Mouse (Mus musculus): ENCODE data around the gene Scn1b.

Gene Scn1b

DNA sequence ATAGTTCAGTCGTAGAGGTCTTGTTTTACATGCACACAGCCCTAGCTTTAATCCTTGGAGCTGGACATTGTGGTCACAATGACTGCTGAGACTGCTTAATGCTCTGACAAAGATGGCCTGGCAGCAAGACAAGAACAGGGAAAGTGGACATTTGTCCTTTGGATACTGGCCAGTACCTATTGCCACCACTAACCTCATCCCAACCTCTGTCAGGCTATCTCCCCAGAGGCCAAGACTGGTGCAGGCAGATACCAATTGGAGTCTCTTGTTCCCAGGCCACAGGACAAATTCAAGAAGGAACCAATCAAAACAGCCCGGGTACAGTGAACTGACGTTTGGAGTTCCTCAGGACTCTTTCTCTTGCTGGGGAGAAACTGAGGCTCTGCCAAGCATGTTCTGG is 38.6 kb downstream of the Scn1b start:
- intact Hi-C loops (cut with DNase I), result no loop called here

DNA sequence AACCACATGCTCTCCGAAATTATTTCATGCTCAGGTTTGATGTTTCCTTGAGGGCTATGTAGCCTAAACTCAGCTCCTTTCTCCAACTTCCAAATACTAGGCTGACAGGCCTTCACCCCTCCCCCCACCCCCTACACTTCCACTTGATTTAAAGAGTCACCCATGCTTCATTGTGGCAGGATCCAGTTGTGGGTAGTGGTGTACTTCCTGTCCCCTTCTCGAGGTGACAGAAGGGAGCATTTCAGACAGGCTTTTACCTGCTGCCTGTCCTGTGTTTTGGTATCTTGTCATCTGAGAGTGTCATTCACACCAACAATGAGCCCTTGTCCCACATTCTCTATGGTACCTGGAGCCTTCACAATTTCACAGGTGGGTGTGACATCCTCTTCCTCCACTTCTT is 39.5 kb downstream of the Scn1b start:
- intact Hi-C loops (cut with DNase I), result no loop called here

DNA sequence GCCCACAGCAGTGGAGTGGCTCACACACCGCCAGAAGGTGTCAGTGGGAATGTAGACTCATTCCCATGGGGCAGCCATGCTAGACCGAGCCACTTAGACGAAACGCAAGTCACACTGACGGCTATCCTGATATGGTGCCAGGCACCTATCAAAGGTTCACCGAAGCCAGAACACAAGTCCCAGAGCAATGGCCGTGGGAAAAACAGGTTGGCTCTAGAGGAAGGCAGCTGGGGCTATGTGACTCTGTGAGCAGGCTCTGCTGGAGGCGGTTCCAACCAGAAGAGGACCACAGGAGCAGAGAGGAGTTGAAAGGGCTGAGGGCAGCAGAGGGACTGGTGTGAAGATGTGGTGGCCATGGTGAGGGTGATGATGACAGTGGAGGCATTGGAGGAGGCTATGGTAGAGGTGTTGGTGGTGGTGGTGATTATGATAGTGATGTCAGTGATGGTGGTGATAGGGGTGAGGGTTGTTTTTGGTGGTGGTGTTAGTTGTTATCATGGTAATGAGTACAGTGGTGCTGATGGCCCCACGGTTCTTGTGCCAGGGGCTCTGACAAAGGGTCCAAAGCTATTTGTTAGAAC is 40.5 kb downstream of the Scn1b start:
- intact Hi-C loops (cut with DNase I), result no loop called here

DNA sequence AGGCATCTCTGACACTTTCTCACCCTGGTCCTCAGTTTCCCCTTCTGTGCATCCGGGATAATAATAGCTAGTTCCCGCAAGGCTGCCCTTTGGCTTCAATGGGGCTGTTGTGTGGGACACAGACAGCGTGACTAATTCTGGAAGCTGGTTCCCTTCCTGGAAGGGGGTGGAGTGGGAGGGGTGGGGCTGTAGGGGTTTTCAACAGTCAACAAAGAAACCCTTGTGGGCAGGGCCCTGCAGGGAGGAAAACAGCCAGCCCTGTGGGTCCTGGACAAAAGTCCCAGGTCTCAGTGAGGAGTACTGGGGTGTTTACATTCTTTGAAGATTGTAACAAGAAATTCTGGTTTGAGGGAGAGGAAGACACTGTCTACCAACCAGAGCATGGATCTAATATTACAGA is 41.6 kb downstream of the Scn1b start:
- intact Hi-C loops (cut with DNase I), result no loop called here

DNA sequence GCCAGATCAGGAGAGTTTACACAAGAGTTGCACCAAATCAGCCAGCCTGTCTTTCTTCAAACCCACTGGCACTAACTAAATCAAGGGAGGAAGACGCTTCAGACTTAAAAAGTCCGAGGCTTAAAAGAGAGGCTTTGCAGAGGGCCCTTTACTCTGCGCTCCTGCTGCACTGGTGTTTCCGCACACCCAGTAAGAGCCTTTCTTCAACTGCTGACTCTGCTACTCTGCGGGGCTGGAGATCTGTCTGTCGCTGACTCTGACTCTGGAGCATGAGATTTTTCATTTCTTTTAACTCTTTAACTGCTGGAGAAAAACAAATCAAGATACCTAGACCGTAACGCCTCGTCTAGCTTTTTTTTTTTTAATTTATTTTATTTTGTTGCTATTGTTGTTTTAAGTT is 42.7 kb downstream of the Scn1b start:
- intact Hi-C loops (cut with DNase I), result no loop called here

DNA sequence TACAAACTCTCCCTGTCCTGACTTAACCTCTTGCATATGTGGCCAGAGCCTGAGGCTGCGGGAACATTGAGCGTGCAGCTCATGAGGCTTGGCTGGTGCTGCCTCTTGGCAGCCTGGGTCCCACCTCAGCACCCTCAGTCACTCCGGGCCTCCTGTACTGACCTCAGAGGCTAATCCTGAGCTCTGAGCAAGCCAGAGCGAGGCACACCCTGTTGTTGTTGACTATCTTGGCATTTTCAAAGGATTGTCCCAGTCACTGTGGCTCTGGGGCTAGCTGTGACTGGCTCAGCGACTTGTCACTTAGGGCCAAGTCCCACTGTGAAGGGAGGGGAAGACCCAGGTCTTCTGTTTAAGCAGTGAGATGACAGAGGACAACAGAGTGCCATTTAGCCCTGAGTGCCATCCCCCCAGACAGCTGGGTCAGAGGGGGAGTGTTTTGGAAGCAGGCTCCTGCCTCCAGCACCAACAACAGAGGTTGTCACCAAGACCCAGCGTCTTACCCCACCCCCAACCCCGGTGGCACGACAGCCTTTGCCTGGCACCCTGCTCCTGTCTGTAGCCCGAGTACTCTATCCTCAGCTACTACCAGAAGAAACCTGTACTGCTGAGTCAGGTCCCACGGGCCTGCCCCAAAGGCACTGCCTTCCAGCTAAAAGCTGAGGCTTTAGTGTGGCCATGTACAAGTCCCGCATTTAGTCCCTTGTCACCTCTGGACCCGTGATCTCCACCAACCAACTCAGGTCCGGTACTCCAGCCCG is 43.8 kb downstream of the Scn1b start:
- intact Hi-C loops (cut with DNase I), result no loop called here

DNA sequence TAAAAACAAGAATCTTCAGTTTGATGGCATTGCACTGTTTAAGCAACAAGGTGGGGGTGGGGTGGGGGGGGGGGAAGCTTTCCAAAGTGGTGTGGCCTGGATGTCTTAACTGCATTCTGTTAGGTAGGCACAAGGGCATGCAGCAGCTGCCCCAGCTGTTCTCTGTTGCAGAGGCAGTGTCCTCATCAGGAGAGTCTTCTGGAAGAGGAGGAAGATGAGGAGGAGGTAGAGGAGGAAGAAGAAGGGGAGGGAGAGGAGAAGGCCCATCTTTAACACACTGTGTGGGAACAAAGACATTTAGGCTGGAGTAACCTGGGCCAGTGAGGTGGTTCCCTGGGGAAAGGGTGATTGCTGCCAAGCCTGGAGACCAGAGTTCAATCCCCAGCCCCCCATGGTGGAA is 44.7 kb downstream of the Scn1b start:
- intact Hi-C loops (cut with DNase I), result no loop called here

DNA sequence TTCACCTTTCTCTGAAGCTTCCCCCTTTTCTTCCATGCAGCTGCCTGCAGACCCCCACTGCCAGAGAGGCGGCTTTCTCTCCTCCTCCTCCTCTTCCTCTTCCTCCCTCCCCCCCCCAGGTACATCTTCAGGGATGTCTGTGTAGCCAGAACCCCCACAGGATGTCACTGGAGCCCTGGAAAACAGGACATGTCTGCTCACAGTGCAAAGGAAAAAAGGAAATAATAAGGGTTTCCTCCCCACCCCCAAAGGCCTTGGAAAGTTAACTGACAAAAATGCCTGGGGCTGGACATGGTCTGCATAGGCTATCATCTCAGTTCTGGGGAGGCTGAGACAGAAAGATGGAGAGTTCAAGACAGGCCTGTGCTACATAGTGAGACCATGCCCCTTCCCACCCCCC is 45.7 kb downstream of the Scn1b start:
- intact Hi-C loops (cut with DNase I), result no loop called here

DNA sequence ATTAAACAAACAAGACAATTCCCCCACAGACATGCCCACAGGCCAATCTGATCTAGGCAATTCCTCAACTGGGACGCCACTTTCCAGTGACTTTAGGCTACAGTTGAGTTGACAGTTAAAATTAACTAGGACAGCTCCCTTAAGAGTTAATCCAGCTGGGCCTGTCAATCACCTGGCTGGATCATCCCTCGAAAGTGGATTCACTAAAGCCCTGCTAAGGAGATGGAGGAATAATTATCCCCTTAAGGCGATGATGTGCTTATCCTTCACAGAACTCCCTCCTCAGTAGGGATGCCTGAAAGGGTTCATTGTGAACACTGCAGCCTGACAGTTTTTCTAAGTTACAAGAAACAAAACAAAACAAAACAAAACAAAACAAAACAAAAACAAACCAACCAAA is 46.2 kb downstream of the Scn1b start:
- intact Hi-C loops (cut with DNase I), result no loop called here

DNA sequence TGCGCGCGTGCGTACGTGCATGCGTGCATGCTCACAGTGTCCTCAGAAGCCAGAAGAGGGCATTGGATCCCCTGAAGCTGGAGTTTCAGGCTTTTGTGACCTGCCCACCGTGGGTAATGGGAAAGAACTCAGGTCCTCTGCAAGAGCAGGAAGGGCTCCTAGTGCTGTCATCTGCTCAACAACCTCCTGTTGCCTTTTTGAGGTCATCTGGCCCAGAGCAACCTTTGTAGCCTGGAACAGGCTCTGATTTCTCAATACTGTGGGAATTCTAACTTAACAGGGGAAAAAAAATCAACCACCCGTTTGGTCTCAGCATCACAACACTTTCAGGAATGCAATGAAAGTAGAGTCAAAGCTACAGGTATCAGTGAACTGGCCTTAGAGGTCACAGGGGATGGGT is 47.1 kb downstream of the Scn1b start:
- intact Hi-C loops (cut with DNase I), result loop anchor here (10.0 kb wide), 1 partner anchor 205 kb away; no protein-coding TSS in a partner anchor

DNA sequence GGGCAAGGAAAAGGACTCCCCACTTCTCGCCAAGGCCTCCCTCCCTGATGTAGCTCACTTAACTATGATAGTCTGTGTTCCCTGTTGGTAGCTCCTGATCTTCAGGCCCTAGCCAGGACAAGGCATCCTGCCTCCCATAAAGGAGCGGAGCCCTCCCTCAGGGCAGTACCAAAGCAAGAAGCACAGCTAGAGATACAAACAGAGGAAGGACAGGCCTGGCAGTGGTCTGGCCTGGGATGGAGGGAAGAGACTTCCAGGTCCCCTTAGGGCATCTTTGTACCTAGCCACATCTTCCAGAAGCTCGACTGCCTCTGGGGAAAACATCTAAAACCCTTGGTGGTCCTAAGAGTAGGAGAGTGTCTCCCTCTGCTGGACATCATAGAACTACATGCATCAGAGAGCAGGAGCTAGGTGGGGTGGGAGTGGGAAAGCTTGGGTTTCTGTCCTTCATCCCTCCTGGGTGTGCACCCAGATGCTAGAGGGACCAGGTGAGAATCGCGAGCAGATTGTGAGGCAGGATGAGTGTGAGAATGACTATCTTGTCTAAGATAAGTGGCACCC is 48.8 kb downstream of the Scn1b start:
- intact Hi-C loops (cut with DNase I), result loop anchor here (10.0 kb wide), 1 partner anchor 203 kb away; no protein-coding TSS in a partner anchor

DNA sequence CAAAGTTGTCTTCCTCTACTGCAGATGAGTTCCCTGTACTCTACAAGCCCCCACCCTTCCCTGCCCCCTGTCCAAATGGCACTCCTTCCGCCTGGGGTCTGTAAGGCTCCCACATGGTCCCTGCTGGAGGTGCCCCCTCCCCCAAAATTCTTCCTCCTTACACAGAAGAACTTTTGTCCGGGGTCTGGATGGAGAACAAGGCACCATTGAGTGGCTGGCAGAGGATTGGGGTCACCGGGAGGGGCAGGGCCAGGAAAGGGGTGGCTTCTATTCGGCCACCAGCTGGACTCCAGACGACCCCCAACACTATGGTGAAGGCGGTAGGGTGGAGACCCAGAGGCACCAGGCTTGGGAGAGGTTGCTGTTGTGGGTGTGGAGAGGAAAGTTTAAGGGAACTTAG is 49.3 kb downstream of the Scn1b start:
- intact Hi-C loops (cut with DNase I), result loop anchor here (10.0 kb wide), 1 partner anchor 203 kb away; no protein-coding TSS in a partner anchor

DNA sequence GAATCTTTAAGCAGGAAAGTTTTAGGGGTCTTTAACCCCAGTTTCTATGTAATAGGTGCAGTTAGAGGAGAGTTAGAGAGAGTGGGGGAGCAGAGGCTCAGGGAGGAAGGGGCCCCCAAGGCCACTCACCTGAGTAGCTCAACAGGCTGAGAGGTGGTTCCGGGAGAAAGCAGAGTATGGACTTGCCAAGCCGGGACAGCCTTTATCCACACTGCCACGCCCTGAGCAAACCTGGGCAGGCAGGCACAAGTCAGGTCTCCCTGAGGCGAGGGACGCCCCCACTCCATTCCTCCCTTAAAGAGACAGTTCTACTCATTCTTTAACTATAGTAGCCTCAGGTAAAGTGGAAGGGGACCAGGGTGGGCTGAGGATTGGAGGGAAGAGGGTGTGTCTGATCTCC is 50.3 kb downstream of the Scn1b start, which contains the start of gene Fxyd3:
Fxyd3 (minus strand) TSS at position 213 of the 400 bp plus-strand sequence.
- intact Hi-C loops (cut with DNase I), result loop anchor here (10.0 kb wide), 1 partner anchor 202 kb away; no protein-coding TSS in a partner anchor

DNA sequence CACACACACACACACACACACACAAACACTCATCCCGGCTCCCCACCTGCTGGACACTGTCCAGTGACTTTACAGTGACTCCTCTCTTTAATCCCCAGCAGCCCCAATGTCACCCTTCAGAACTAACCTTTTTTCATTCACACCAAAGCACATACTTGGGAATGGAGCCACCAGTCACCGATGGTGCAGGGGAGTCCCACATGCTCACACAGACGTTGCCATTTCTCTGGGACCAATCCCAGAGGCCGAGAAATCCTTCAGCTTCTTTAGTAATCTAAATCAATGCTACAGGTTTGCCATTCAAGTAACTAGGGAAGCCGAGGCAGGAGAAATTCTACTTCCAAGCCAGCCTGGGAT is 52.1 kb downstream of the Scn1b start:
- intact Hi-C loops (cut with DNase I), result loop anchor here (10.0 kb wide), 1 partner anchor 200 kb away; no protein-coding TSS in a partner anchor

DNA sequence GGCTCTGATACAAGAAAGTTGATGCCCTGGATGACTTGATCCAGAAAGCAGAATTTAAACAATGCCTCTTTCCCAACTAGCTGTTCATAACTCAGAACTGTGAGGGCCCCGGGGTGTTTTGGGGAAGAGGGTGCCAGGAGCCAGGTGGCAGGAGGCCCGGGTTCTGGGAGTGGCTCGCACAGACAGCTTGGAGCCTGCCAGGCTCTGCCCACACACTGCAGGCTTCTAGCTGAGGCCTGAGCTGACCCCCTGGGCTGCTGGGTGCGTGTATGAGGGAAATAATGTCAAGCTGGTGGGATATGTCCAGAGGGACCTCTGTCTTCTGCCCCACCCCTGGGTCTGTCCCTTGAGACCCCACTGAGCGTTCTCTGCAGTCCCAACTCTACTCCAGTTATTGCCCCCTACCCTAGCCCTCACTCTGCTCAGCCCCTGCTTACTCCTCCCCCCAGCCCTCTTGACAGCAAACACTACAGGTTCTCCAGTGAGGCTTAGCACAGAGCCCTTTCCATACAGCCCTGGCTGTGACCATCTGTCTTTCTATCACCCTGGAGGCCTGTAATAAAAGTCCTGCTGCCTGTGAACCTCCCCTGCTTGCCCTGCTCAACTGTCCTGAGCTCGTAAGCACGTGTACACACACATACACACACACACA is 52.6 kb downstream of the Scn1b start:
- intact Hi-C loops (cut with DNase I), result loop anchor here (10.0 kb wide), 1 partner anchor 199 kb away; no protein-coding TSS in a partner anchor

DNA sequence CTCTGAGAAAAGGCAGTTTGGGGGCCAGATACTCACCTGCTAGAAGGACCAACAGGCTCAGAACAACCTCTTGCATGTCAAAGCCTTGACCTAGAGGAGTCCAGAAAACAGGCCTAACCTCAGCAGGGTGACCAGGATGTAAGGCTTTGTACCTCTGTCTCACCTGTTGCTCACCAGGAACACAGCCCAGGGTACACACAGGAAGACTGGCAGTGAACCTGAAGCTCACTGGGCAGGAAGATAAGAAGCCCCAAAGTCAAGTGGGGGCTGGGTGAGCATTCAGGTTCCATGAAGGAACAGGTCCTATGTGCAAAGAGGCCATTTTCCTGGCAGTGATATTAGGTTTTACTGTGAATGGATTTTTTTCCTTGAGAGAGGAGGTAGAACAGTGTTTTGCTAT is 53.3 kb downstream of the Scn1b start:
- intact Hi-C loops (cut with DNase I), result loop anchor here (10.0 kb wide), 1 partner anchor 199 kb away; no protein-coding TSS in a partner anchor

DNA sequence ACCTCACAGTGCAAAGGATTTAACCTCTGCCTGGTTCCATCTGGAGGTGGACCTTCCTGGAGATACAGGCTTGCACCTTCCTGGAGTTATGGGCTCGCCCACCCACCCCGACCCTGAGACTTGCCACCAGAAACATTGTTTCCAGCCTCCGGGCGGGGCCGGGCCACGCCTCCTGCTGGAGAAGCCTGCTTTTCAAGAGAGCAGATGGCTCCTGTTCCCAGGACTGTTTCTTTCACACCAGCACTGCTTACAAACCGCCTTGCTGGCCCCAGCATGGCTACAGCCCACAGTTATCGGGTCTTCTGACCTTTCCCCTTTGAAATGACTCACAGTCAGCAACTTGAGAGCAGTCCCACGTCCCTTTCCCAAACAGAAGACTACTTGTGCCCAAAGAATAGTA is 54.5 kb downstream of the Scn1b start:
- intact Hi-C loops (cut with DNase I), result loop anchor here (10.0 kb wide), 1 partner anchor 198 kb away; no protein-coding TSS in a partner anchor

DNA sequence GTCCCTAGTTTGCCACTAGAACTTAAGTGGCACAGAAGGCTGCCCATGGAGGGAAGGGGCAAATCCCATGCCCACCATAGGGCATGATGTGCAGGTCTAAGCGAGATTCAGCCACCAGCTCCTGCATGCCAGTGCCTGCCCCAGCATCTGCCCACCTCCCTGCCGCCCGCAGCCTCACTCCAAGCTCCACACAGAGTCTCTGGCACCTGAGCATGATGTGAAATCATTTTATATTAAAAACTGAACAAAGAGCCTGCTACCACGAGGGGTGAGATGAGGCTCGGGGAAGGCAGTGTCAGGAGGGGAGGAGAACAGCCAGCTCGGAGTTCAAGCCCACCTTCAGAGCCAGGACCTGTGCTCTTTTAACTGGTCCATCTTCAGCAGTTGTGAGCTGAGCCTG is 56.5 kb downstream of the Scn1b start:
- intact Hi-C loops (cut with DNase I), result loop anchor here (10.0 kb wide), 1 partner anchor 196 kb away; no protein-coding TSS in a partner anchor

DNA sequence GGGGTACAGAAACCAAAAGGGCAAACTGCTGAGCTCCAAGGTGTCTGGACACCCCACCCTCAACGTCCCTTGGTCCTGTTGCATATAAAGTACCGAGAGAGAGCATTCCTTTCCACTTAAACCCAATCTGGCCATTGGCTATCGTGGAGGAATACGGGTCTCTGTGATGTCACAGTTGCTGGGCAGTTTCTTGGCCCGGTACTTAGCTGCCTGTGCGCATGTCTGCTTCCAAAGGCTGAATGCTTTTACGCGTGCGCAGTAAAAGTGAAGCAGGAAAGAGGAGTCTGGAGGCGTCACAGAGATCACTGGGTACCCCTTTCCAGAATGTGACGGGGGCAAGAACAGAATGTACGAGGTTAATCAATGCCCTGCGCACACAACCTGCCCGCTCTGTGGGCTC is 57.3 kb downstream of the Scn1b start:
- intact Hi-C loops (cut with DNase I), result no loop called here

DNA sequence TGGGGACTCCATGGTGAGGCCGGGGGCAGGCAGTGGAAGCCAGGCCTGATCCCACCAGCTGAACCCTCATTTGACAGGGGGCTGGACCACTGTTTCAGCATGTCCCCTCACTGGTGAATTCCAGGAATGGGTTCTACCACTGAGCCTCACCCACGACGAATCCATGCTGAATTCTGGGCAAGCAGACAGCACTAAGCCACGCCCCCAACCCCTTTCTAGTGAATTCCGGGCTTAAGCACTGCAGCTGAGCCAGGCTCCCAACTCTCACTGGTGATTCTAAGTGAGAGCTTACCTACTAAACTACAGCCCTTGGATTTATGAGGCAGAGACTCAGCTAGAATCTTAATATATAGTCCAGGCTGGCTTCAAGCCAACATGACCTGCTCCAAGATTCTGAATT is 59.0 kb downstream of the Scn1b start:
- intact Hi-C loops (cut with DNase I), result no loop called here

All from adrenal gland (tissue).